Mouse (Mus musculus) embryonic facial prominence, embryonic 11.5 days (tissue): ENCODE results near the gene Aak1. TPM values are rescaled to one million over a fixed set of nuclear protein-coding genes. Genes with fewer than 3 reads are reported as not detected.

Source experiments
- ATAC-seq: fragments of 200-750 bp; cut with Nextera tagmentation; replicated peaks from 2 replicates; pipeline ENCODE4 v1.8.0; 2017; ENCODE audit warnings: low read depth; ENCODE audit not compliant: insufficient number of reproducible peaks, low FRiP score, low TSS enrichment
- DNase-seq: peaks from one replicate; pipeline ENCODE4 v3.0.0-alpha.2; 2015; ENCODE audit warnings: low spot score
- H3K27ac ChIP-seq: fragments of 300-500 bp; sonication (generic); replicated peaks from 2 replicates; pipeline ENCODE4 v1.5.1; 2014; ENCODE audit warnings: mild to moderate bottlenecking, low read depth, low read length, control low read depth
- H3K27me3 ChIP-seq: fragments of 300-500 bp; sonication (generic); 2 replicates; pipeline ENCODE4 v1.6.1; 2014; ENCODE audit warnings: mild to moderate bottlenecking, low read length, moderate library complexity, mixed read lengths; ENCODE audit not compliant: control insufficient read depth, insufficient read depth
- H3K36me3 ChIP-seq: fragments of 300-500 bp; sonication (generic); replicated peaks from 2 replicates; pipeline ENCODE4 v1.6.1; 2014; ENCODE audit warnings: low read depth, mild to moderate bottlenecking, low read length, moderate library complexity, mixed read lengths; ENCODE audit not compliant: control insufficient read depth, insufficient read depth
- H3K4me1 ChIP-seq: fragments of 300-500 bp; sonication (generic); 2 replicates; pipeline ENCODE4 v1.6.1; 2014; ENCODE audit warnings: low read length, mixed read lengths; ENCODE audit not compliant: control insufficient read depth, insufficient read depth
- H3K4me2 ChIP-seq: fragments of 300-500 bp; sonication (generic); 2 replicates; pipeline ENCODE4 v1.6.1; 2014; ENCODE audit warnings: low read depth, mild to moderate bottlenecking, control low read depth, low read length, moderate library complexity
- H3K4me3 ChIP-seq: fragments of 300-500 bp; sonication (generic); 2 replicates; pipeline ENCODE4 v1.5.1; 2014; ENCODE audit warnings: low read depth, low read length, control low read depth
- H3K9ac ChIP-seq: fragments of 300-500 bp; sonication (generic); replicated peaks from 2 replicates; pipeline ENCODE4 v1.6.1; 2014; ENCODE audit warnings: mild to moderate bottlenecking, control low read depth, low read length
- H3K9me3 ChIP-seq: fragments of 300-500 bp; sonication (generic); replicated peaks from 2 replicates; pipeline ENCODE4 v1.6.1; 2016; ENCODE audit warnings: mild to moderate bottlenecking, low read length, inconsistent platforms, mixed read lengths; ENCODE audit not compliant: control insufficient read depth
- WGBS: fragments of 180-500 bp; shearing (Covaris S2); extraction: QIAGEN DNeasy Blood & Tissue Kit; methylation state at CpG from one replicate; pipeline ENCODE4 v1.1.7; 2014; 5-methylcytosine and 5-hydroxymethylcytosine counted together
- polyA plus RNA-seq: library from polyadenylated mRNA; unstranded; fragments of >200 nt; fragmentation: Nextera tagmentation; extraction: Ambion mirVana; gene quantifications from 2 replicates; pipeline ENCODE4 v1.2.1, GENCODE M21; 2014

The Aak1 gene
- polyA plus RNA-seq, 1 experiment from 2014 or later: 17.3 TPM

- WGBS: 79% methylated on average over 6 of the region's 6 CpGs
These were observed 129.6 kb downstream of the Aak1 start for GRCm38 (mm10) chr6:86978909-86979265.

DNA sequence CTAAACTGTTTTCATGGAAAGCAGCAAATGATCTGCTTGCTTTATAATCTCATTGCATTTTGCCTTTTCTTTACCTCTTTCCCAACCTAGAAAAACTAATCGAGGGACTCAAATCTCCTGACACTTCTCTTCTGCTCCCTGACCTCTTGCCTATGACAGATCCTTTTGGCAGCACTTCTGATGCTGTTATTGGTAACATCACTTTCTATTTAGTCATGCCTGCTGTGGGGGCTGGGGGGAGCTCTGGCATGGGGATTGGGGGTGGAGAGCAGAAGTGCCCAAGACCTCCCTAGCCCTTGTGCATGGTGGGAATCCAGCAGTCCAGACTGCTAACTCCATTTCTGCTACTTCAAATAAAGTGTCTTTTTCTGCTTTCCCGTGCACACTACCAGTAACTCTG lies 131.9 kb downstream of the Aak1 start:
- H3K27me3 ChIP-seq: no peaks in the 10 kb centered on the region
- H3K4me3 ChIP-seq: no peak overlapping the region
- no peak overlapping the region for H3K4me2 ChIP-seq
- H3K4me1 ChIP-seq: no peaks in the 10 kb centered on the region
- H3K9ac ChIP-seq: no peak overlapping the region
- no peak for ATAC-seq
- WGBS: 73% methylated on average over 2 of the region's 2 CpGs
- H3K36me3 ChIP-seq: no peaks in the 10 kb centered on the region
- no peak for DNase-seq
- no peak overlapping the region for H3K27ac ChIP-seq
- no peaks in the 10 kb centered on the region for H3K9me3 ChIP-seq

More at GRCm38 (mm10) chr6:86978909-86979265, 129.6 kb downstream of the Aak1 start:
- DNase-seq (no peak), ATAC-seq (no peak)
- Histone ChIP-seq H3K4me3 (no peak overlapping the region), H3K4me1 (no peaks in the 10 kb centered on the region), H3K27ac (no peak overlapping the region), H3K4me2 (no peak overlapping the region), H3K36me3 (no peaks in the 10 kb centered on the region), H3K9ac (no peak overlapping the region), H3K9me3 (no peaks in the 10 kb centered on the region), H3K27me3 (no peaks in the 10 kb centered on the region)

- no peaks in the 10 kb centered on the region for H3K27me3 ChIP-seq
- no peak for ATAC-seq
- H3K9ac ChIP-seq: no peak overlapping the region
- no peak overlapping the region for H3K4me3 ChIP-seq
- no peaks in the 10 kb centered on the region for H3K36me3 ChIP-seq
- no peak overlapping the region for H3K27ac ChIP-seq
- H3K4me1 ChIP-seq: no peaks in the 10 kb centered on the region
- DNase-seq: no peak
- WGBS: 88% methylated on average over 8 of the region's 8 CpGs
- H3K4me2 ChIP-seq: no peak overlapping the region
- no peaks in the 10 kb centered on the region for H3K9me3 ChIP-seq
These were observed 136.2 kb downstream of the Aak1 start for GRCm38 (mm10) chr6:86985314-86986106.

- Histone ChIP-seq H3K4me1 (no peaks in the 10 kb centered on the region), H3K9ac (no peak overlapping the region), H3K36me3 (no peaks in the 10 kb centered on the region), H3K4me2 (no peak overlapping the region), H3K27ac (no peak overlapping the region), H3K4me3 (no peak overlapping the region), H3K9me3 (no peaks in the 10 kb centered on the region), H3K27me3 (no peaks in the 10 kb centered on the region)
- DNase-seq: no peak
- 88% methylated on average over 6 of the region's 6 CpGs for WGBS
- no peak for ATAC-seq
These were observed 140.3 kb downstream of the Aak1 start for GRCm38 (mm10) chr6:86989576-86989975.

- Histone ChIP-seq H3K27ac (no peak overlapping the region), H3K4me2 (no peak overlapping the region), H3K9ac (no peak overlapping the region), H3K4me3 (no peak overlapping the region), H3K9me3 (no peaks in the 10 kb centered on the region), H3K27me3 (no peaks in the 10 kb centered on the region), H3K4me1 (no peaks in the 10 kb centered on the region), H3K36me3 (no peaks in the 10 kb centered on the region)
- no peak for ATAC-seq
- no peak for DNase-seq
- 85% methylated on average over 3 of the region's 3 CpGs for WGBS
These were observed 141.7 kb downstream of the Aak1 start for GRCm38 (mm10) chr6:86991041-86991440.

DNA sequence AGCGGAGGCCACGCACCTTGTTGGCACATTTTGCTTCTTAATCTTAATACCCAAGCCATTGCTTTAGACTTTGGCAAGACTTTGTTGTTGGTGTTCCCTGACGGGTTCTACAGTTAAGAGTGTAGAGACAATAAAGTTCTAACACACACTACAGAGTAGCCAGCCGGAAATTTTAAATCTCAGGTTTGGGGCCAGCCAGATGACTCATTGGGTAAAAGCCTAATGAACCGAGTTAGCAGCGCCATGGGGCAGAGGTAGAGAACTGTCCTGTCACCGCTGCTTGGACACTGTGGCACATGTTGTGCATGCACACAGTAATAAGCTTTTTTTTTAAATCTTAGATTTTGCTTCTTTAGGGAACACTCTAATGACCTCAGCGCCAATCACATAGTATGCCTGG lies 143.0 kb downstream of the Aak1 start:
- ATAC-seq: no peak
- DNase-seq: no peak
- Histone ChIP-seq H3K4me3 (no peak overlapping the region), H3K27ac (no peak overlapping the region), H3K4me2 (no peak overlapping the region), H3K9ac (no peak overlapping the region), H3K27me3 (no peaks in the 10 kb centered on the region), H3K36me3 (peaks cover 4% of the 10 kb centered on the region), H3K9me3 (no peaks in the 10 kb centered on the region), H3K4me1 (no peaks in the 10 kb centered on the region)
- WGBS: 92% methylated on average over 8 of the region's 8 CpGs

- 93% methylated on average over 4 of the region's 4 CpGs for WGBS
- DNase-seq: no peak
- Histone ChIP-seq H3K27me3 (no peaks in the 10 kb centered on the region), H3K4me1 (no peaks in the 10 kb centered on the region), H3K9ac (no peak overlapping the region), H3K4me3 (no peak overlapping the region), H3K9me3 (no peaks in the 10 kb centered on the region), H3K36me3 (peaks cover 6% of the 10 kb centered on the region), H3K4me2 (no peak overlapping the region), H3K27ac (no peak overlapping the region)
- no peak for ATAC-seq
These were observed 144.9 kb downstream of the Aak1 start for GRCm38 (mm10) chr6:86994254-86994653.

- Histone ChIP-seq H3K9ac (no peak overlapping the region), H3K4me3 (no peak overlapping the region), H3K36me3 (peaks cover 6% of the 10 kb centered on the region), H3K27me3 (no peaks in the 10 kb centered on the region), H3K4me1 (no peaks in the 10 kb centered on the region), H3K4me2 (no peak overlapping the region), H3K9me3 (no peaks in the 10 kb centered on the region), H3K27ac (no peak overlapping the region)
- no peak for DNase-seq
- ATAC-seq: no peak
- WGBS: 84% methylated on average over 5 of the region's 5 CpGs
These were observed 147.5 kb downstream of the Aak1 start for GRCm38 (mm10) chr6:86996629-86997307.
